Mouse (Mus musculus) stomach, postnatal 0 days (tissue): ENCODE measurements at regions not wholly inside any gene's neighbourhood (a gene's known extent, or its start where the extent isn't known, plus 50 kb on each side); places are given as distances from the start of the nearest gene placed in this dataset.

Source experiments
- CTCF ChIP-seq: IDR thresholded peaks from 2 replicates; pipeline ENCODE4 v1.5.1; 2016; ENCODE audit warnings: antibody characterized with exemption, low read depth, mild to moderate bottlenecking, moderate library complexity
- EP300 ChIP-seq: optimal IDR thresholded peaks from 2 replicates; pipeline ENCODE3; 2016; ENCODE audit warnings: antibody characterized with exemption

GRCm38 (mm10) chr17:45815833-45816232 is 82.2 kb upstream of the 1600014C23Rik start:
- TF ChIP-seq CTCF = peak; percentile 63
- no peak for TF ChIP-seq EP300
